Mouse (Mus musculus): Measurements from ENCODE around the gene Zfp9. TPM values are rescaled to one million over a fixed set of nuclear protein-coding genes. Genes with fewer than 3 reads are reported as not detected.

Zfp9 gene
- 0.86 and 1.0 TPM in 2 replicates for polyA plus RNA-seq (2012; rRNA removed)

GRCm38 (mm10) chr6:118478957-118479708 lies at the start of gene Zfp9:
Zfp9 (minus strand) TSS chr6:118479320.

GRCm38 (mm10) chr6:118455042-118455631 lies 24.0 kb downstream of the Zfp9 start, which contains the start of gene Zfp248:
Zfp248 (minus strand) TSS chr6:118455528.

GRCm38 (mm10) chr6:118419050-118419920 lies 59.8 kb downstream of the Zfp9 start, which contains the start of gene Bms1:
Bms1 (minus strand) TSS chr6:118419474.

Other genes with a start within 250 kb of the Zfp9 start
- 1.5 and 2.2 TPM in 2 replicates for gene Bms1, start 59.8 kb downstream of the Zfp9 start, polyA plus RNA-seq (2012; rRNA removed)
- 0.26 and 0.45 TPM in 2 replicates for gene Zfp248, start 23.8 kb downstream of the Zfp9 start, polyA plus RNA-seq (2012; rRNA removed)
- gene Ankrd26, start 82.9 kb upstream of the Zfp9 start, polyA plus RNA-seq (2012; rRNA removed): 0.41 and 1.1 TPM in 2 replicates